Mouse (Mus musculus) G1E (cell line): Measurements from ENCODE around the gene Actn1.

Source experiments
- CTCF ChIP-seq: IDR thresholded peaks from 2 replicates; pipeline ENCODE4 v1.5.1; 2012; ENCODE audit warnings: low read depth, low read length, inconsistent platforms, mixed read lengths
- GATA1 ChIP-seq: IDR thresholded peaks from 2 replicates; pipeline ENCODE4 v1.6.1; 2012; ENCODE audit warnings: borderline replicate concordance, low read length, inconsistent platforms, mixed read lengths
- TAL1 ChIP-seq: conservative IDR thresholded peaks from 2 replicates; pipeline ENCODE4 v1.6.1; 2012; ENCODE audit warnings: low read depth, low read length, inconsistent platforms, mixed read lengths

DNA sequence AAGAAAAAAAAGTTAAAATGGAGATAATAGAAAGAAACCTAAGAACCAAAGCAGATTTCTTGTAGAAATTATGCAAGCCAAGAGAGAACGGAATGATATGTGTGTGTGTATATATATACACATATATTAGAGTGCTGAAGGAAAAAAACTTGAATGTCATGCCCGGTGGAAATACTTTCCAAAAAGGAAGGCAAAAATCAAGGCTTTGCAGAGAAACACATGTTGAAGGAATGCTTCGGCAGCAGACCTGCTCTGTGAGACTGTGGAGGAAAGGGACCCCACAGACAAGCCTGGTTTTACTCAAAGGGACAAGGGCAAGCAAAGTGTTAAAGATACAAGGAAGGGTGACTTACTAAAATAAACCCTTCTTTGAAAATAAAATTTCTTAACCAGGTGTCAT is 47.4 kb upstream of the Actn1 start:
- TF ChIP-seq TAL1 (no peak), CTCF (no peak), GATA1 (no peak)
